Mouse (Mus musculus) midbrain, embryonic 11.5 days (tissue): ENCODE measurements around the gene Clec3b. TPM values are rescaled to one million over a fixed set of nuclear protein-coding genes. Genes with fewer than 3 reads are reported as not detected.

ENCODE experiments used
- ATAC-seq: fragments of 200-750 bp; cut with Nextera tagmentation; 2 replicates; pipeline ENCODE4 v1.8.0; 2017; ENCODE audit warnings: moderate TSS enrichment, moderate library complexity; ENCODE audit not compliant: low FRiP score
- DNase-seq: peaks from one replicate; pipeline ENCODE4 v3.0.0; 2015; ENCODE audit warnings: low spot score; ENCODE audit errors: missing footprints
- H3K27ac ChIP-seq: fragments of 300-500 bp; sonication (generic); 2 replicates; pipeline ENCODE4 v1.5.1; 2014; ENCODE audit warnings: low read depth, low read length
- H3K27me3 ChIP-seq: fragments of 300-500 bp; sonication (generic); 2 replicates; pipeline ENCODE4 v1.6.1; 2014; ENCODE audit warnings: mild to moderate bottlenecking, low read length, moderate library complexity, mixed read lengths; ENCODE audit not compliant: control insufficient read depth, insufficient read depth
- H3K36me3 ChIP-seq: fragments of 300-500 bp; sonication (generic); 2 replicates; pipeline ENCODE4 v1.6.1; 2014; ENCODE audit warnings: mild to moderate bottlenecking, low read length, moderate library complexity, mixed read lengths; ENCODE audit not compliant: control insufficient read depth, insufficient read depth
- H3K4me1 ChIP-seq: fragments of 300-500 bp; sonication (generic); 2 replicates; pipeline ENCODE4 v1.6.1; 2014; ENCODE audit warnings: low read length; ENCODE audit not compliant: control insufficient read depth, insufficient read depth
- H3K4me2 ChIP-seq: fragments of 300-500 bp; sonication (generic); 2 replicates; pipeline ENCODE4 v1.6.1; 2014; ENCODE audit warnings: mild to moderate bottlenecking, moderate library complexity
- H3K4me3 ChIP-seq: fragments of 300-500 bp; sonication (generic); 2 replicates; pipeline ENCODE4 v1.5.1; 2014; ENCODE audit warnings: low read depth, low read length
- H3K9ac ChIP-seq: fragments of 300-500 bp; sonication (generic); 2 replicates; pipeline ENCODE4 v1.6.1; 2014; ENCODE audit warnings: low read length
- H3K9me3 ChIP-seq: fragments of 300-500 bp; sonication (generic); 2 replicates; pipeline ENCODE4 v1.6.1; 2016; ENCODE audit warnings: low read length; ENCODE audit not compliant: control insufficient read depth
- WGBS: fragments of 180-500 bp; shearing (Covaris S2); extraction: QIAGEN DNeasy Blood & Tissue Kit; methylation state at CpG from one replicate; pipeline ENCODE4 v1.1.7; 2014; 5-methylcytosine and 5-hydroxymethylcytosine counted together
- polyA plus RNA-seq: library from polyadenylated mRNA; unstranded; fragments of >200 nt; fragmentation: Nextera tagmentation; extraction: Ambion mirVana; gene quantifications from 2 replicates; pipeline ENCODE4 v1.2.1, GENCODE M21; 2014

The Clec3b gene
- not detected in 2 replicates for polyA plus RNA-seq

DNA sequence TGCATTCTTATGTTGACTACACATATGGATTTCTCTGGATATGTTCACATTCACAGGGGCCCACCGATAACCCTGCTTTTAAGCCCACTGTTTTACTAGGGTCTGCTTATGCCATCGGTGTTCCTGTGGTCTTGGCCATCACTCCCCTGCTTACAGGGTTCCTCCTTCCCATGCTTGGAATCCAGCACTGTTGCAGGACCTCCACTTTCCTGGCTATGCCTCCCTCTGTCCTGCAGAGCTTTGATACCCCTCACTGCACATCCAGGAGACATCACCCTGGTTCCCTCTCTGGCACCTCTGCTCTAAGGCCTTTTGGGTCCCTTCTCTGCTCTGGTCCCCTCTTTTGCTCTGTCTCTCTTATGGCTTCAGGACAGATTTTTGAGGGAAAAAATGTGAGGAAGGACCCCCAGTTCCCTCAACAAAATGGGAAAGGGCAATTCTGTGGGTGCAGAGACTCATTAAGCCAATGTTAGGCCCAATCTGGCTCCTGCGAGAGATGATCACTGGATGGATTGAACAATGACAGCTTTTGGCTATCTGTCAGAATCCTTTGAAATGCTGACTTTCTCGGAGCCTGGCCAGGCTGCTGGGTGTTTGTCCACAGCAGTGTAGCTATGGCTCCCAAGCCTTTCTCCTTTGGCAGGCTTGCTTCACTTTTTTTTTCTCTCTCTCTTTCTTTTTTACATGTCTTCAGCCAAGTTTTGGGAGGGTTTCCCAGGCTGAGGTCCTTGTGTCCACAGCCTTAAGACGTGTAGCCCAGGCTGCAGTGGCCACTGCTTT lies at the start of gene Clec3b:
Gene Clec3b (plus strand): TSS at position 706 of the 780 bp plus-strand sequence.
- Histone ChIP-seq H3K27me3 (no peaks in the 10 kb centered on the region), H3K36me3 (no peaks in the 10 kb centered on the region), H3K27ac (no peak within 1 kb of the TSS), H3K9me3 (no peaks in the 10 kb centered on the region), H3K4me3 (no peak within 1 kb of the TSS), H3K9ac (no peak within 1 kb of the TSS), H3K4me1 (no peaks in the 10 kb centered on the region), H3K4me2 (no peak within 1 kb of the TSS)
- DNase-seq (no peak), ATAC-seq (no peak)
- 85% methylated on average over 5 of the region's 5 CpGs for WGBS

DNA sequence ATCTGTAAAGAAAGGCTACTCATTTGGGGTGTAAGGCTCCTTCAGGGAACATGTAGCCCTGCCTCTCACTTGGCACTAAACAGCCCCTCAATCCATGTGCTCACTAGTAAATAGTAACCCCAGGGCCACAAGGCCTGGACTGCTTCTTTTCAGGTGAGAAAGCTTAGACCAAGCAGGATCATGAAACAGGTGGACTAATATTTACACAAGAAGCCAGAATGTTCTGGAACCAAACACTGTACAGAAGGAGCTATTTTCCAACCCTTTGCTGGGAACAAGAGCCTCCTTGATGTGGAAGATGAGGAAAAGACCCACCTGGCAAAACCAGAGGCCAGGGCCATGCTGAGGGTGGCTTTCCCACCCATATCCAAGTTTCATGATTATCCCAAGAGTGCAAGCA lies 47.3 kb upstream of the Clec3b start:
- no peaks in the 10 kb centered on the region for H3K4me1 ChIP-seq
- ATAC-seq (no peak), DNase-seq (no peak)
- H3K4me3 ChIP-seq: no peak overlapping the region
- no peaks in the 10 kb centered on the region for H3K27me3 ChIP-seq
- H3K36me3 ChIP-seq: peaks cover 10% of the 10 kb centered on the region
- H3K9ac ChIP-seq: no peak overlapping the region
- H3K27ac ChIP-seq: no peak overlapping the region
- no peaks in the 10 kb centered on the region for H3K9me3 ChIP-seq
- H3K4me2 ChIP-seq: no peak overlapping the region

DNA sequence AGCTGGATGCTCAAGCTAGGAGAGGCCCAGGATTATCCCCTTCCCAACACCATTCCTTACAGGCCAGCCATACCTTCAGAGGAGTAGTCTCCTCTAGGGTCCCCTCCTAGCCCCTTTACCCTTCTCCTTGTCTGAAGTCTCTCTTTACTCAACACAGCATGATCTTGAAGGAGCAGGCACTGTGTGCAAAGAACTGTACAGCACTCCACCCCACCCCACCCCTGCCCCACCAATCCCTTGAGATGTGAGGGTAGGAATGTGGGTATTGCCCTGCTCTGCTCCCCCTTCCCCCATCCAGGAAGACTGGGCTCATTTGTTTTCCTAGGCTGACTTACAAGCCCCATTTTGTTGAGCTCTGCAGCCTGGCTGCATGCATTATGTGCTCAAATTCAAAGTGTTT lies 46.4 kb upstream of the Clec3b start:
- Histone ChIP-seq H3K4me3 (no peak overlapping the region), H3K36me3 (peaks cover 7% of the 10 kb centered on the region), H3K4me1 (no peaks in the 10 kb centered on the region), H3K27ac (no peak overlapping the region), H3K9me3 (no peaks in the 10 kb centered on the region), H3K4me2 (no peak overlapping the region), H3K27me3 (no peaks in the 10 kb centered on the region), H3K9ac (no peak overlapping the region)
- DNase-seq (no peak), ATAC-seq (no peak)

DNA sequence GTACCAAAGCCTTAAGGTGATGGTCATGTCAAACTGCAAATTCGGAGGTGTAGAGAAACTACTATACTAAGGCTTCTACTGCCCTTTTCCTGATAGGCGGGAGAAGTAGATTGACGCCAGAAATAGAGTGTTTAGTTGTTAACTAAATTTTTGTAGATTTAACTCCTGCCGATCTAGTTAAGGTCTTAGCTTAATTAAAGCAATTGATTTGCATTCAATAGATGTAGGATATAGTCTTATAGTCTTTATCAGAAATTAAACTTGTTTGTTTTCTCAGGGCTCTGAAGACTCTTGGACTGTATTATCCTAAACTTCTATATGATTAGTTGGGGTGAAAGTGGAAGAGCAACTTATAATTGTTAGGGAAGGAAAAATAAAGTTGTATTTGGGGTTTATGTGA lies 43.6 kb upstream of the Clec3b start:
- H3K27ac ChIP-seq: no peak overlapping the region
- H3K9ac ChIP-seq: no peak overlapping the region
- H3K4me2 ChIP-seq: no peak overlapping the region
- ATAC-seq: no peak
- no peaks in the 10 kb centered on the region for H3K36me3 ChIP-seq
- H3K4me3 ChIP-seq: no peak overlapping the region
- DNase-seq: no peak
- no peaks in the 10 kb centered on the region for H3K9me3 ChIP-seq
- H3K27me3 ChIP-seq: no peaks in the 10 kb centered on the region
- H3K4me1 ChIP-seq: peaks cover 6% of the 10 kb centered on the region
- WGBS: 91% methylated on average over 4 of the region's 4 CpGs

DNA sequence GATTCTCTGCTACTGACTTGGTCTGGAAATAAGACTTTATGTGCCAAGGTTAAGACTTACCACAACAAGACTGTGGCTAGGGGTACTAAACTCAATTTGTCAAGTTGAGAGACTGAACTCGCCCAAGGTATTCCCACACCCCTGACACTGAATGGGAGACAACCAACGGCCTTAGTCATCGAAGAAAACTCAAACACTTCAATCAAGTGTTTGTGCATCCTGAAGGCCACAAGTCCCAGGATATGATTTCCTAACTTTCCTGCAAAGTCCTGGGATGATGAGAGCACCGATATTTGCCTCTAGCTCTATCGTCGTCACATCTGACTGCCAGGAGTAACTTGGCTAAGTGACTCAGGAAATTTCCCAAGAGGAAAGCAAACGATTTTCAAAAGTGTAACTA lies 41.6 kb upstream of the Clec3b start:
- no peaks in the 10 kb centered on the region for H3K9me3 ChIP-seq
- DNase-seq: no peak
- peaks cover 14% of the 10 kb centered on the region for H3K4me1 ChIP-seq
- WGBS: 96% methylated on average over 7 of the region's 7 CpGs
- ATAC-seq: no peak
- H3K4me3 ChIP-seq: no peak overlapping the region
- no peaks in the 10 kb centered on the region for H3K27me3 ChIP-seq
- H3K27ac ChIP-seq: no peak overlapping the region
- no peak overlapping the region for H3K9ac ChIP-seq
- no peaks in the 10 kb centered on the region for H3K36me3 ChIP-seq
- no peak overlapping the region for H3K4me2 ChIP-seq

DNA sequence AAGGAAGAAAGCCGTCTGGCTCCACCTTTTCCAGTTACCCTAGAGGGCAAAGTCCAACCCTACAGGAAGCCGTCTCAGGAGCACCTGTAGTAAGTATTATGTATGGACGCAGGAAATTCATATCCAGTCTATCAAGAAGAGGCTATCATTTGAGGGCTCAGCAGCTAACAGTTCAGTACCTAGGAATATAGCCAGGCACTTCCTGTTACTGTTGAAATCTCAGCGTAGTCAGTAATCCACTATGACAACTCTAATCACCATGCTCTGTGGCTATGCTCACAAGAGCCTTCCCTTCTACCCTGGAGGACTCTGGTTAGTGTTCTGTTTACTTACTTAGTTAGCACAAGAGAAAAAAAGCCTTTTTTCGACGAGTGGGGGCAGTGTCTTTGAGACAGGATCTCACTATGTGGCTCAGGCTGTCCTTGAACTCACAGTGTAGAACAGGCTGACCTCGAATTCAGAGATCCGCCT lies 39.0 kb upstream of the Clec3b start:
- DNase-seq (no peak), ATAC-seq (no peak)
- no peaks in the 10 kb centered on the region for H3K36me3 ChIP-seq
- H3K9me3 ChIP-seq: no peaks in the 10 kb centered on the region
- peak overlapping the region; percentile 94 for H3K9ac ChIP-seq
- H3K4me3 ChIP-seq: peak overlapping the region; percentile 85
- no peaks in the 10 kb centered on the region for H3K27me3 ChIP-seq
- peak overlapping the region; percentile 93 for H3K4me2 ChIP-seq
- no peak overlapping the region for H3K27ac ChIP-seq
- 70% methylated on average over 8 of the region's 8 CpGs for WGBS
- H3K4me1 ChIP-seq: peaks cover 14% of the 10 kb centered on the region

DNA sequence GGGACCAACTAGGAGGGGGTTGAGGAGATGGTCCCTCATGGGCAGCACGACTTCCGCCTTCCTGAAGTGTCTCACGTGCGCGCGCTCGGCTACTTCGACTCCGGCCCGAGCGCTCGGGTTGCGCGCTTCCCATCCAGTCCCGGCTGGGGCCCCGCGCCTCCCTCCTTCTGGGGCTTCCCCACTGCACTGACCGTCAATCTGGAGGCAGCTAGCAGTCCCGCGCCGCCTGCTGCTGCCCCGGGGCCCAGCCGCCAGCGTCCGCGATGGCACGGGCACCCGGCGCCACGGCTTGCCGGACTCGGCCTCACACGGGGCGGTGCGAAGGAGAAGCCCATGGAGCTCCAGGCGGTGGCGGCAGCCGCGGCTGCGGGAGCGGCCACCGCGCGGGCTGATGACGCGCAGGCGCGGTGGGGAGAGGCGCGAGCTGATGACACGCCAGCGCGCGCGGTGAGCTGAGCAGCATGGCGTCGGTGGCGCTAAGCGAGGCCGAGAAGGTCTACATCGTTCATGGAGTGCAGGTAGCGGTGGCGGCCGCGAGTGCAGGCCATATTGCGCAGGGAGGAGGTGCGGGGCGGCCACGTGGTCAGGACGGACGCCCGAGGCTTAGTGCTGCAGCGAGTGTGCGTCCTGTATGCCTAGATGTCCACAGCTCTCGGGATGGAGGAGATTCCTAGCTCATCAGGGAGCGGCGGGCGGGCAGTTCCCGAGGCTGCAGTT lies 37.8 kb upstream of the Clec3b start, which contains the start of the genes Zdhhc3 and Exosc7:
Gene Zdhhc3 (minus strand): TSS at position 401 of the 717 bp plus-strand sequence.
Gene Exosc7 (plus strand): TSS at position 411 of the 717 bp plus-strand sequence.
- no peaks in the 10 kb centered on the region for H3K9me3 ChIP-seq
- peak within 1 kb of the TSS; percentile 94 for H3K9ac ChIP-seq
- H3K27me3 ChIP-seq: no peaks in the 10 kb centered on the region
- H3K36me3 ChIP-seq: no peaks in the 10 kb centered on the region
- peak within 1 kb of the TSS; percentile 93 for H3K4me2 ChIP-seq
- H3K4me1 ChIP-seq: peaks cover 14% of the 10 kb centered on the region
- H3K27ac ChIP-seq: peak within 1 kb of the TSS; percentile 78
- ATAC-seq (peak; percentile 97), DNase-seq (peak; percentile 100)
- peak within 1 kb of the TSS; percentile 85 for H3K4me3 ChIP-seq
- WGBS: 0% methylated on average over 74 of the region's 79 CpGs

DNA sequence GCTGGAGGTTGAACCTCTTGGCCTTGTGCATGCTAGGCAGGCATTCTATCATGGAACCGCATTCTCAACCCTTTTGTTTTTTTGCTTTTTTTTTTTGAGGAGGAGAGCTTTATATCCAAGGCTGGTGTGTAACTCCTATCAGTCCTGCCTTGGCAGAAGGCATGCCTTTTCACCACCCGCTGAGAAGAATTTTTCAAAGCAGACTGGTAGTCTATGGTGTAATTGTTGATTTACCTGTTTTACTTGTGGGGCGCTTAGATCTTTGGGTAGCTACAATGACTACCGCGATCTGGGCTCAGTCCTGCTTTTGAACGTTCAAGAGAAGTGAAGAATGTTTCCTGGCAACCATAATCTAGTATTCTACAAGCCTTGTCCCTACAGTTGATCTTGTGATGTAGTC lies 36.8 kb upstream of the Clec3b start:
- Histone ChIP-seq H3K27me3 (no peaks in the 10 kb centered on the region), H3K4me1 (peaks cover 14% of the 10 kb centered on the region), H3K9me3 (no peaks in the 10 kb centered on the region), H3K4me3 (peak overlapping the region; percentile 85), H3K4me2 (peak overlapping the region; percentile 93), H3K36me3 (peaks cover 3% of the 10 kb centered on the region; the same call in 1 of the 2 replicates), H3K27ac (no peak overlapping the region; the same call in 1 of the 2 replicates), H3K9ac (peak overlapping the region; percentile 94)
- DNase-seq (no peak), ATAC-seq (no peak)
- 73% methylated on average over 6 of the region's 6 CpGs for WGBS

DNA sequence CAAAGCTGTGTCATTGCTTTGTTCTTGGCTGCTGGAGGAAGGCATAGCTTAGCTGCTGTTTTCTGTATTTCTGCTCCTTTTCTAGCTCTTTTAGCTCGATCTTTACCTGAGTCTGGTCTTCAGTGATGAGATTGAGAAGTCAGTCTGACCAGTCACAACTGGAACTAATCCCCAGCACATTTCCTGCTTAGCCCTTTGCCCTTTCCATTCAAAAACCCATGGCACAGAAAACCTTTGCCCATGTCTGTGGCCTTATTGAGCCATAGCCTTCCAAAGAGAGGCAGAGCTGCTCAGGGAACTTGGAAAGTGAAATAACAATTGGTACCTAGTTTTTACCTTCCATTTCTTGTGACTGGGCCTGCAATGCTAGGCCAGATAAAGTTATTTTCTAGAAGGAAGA lies 35.2 kb upstream of the Clec3b start:
- H3K27ac ChIP-seq: no peak overlapping the region
- no peak overlapping the region for H3K4me3 ChIP-seq
- H3K4me1 ChIP-seq: peaks cover 14% of the 10 kb centered on the region
- H3K9ac ChIP-seq: no peak overlapping the region
- no peak for DNase-seq
- H3K27me3 ChIP-seq: no peaks in the 10 kb centered on the region
- no peak for ATAC-seq
- H3K36me3 ChIP-seq: peaks cover 17% of the 10 kb centered on the region; the same call in 1 of the 2 replicates
- H3K4me2 ChIP-seq: no peak overlapping the region
- H3K9me3 ChIP-seq: no peaks in the 10 kb centered on the region
- 86% methylated on average over 1 of the region's 1 CpGs for WGBS
